Mouse (Mus musculus) 3134 (cell line): ENCODE data around the gene Tmem120b.

Experiments used
- DNase-seq: peaks from one replicate; pipeline ENCODE4 v3.0.0-alpha.2; 2011; ENCODE audit warnings: low spot score; ENCODE audit not compliant: insufficient read length; ENCODE audit errors: extremely low read depth

The Tmem120b gene

GRCm38 (mm10) chr5:123152901-123153300, 84.7 kb downstream of the Tmem120b start:
- DNase-seq = no peak

- DNase-seq = no peak
Observed at GRCm38 (mm10) chr5:123155425-123155824, 87.2 kb downstream of the Tmem120b start.

GRCm38 (mm10) chr5:123156763-123157162, 88.5 kb downstream of the Tmem120b start:
- DNase-seq = no peak

- no peak for DNase-seq
Observed at GRCm38 (mm10) chr5:123157972-123158371, 89.8 kb downstream of the Tmem120b start.

GRCm38 (mm10) chr5:123159446-123159845, 91.2 kb downstream of the Tmem120b start:
- no peak for DNase-seq

- no peak for DNase-seq
Observed at GRCm38 (mm10) chr5:123159866-123160265, 91.7 kb downstream of the Tmem120b start.

- no peak for DNase-seq
Observed at GRCm38 (mm10) chr5:123160341-123160740, 92.1 kb downstream of the Tmem120b start.

- no peak for DNase-seq
Observed at GRCm38 (mm10) chr5:123162942-123163341, 94.7 kb downstream of the Tmem120b start.

GRCm38 (mm10) chr5:123166437-123166836, 98.2 kb downstream of the Tmem120b start:
- no peak for DNase-seq
